Mouse (Mus musculus) neural tube, embryonic 11.5 days (tissue): ENCODE data around the gene Zfp651. TPM values are rescaled to one million over a fixed set of nuclear protein-coding genes. Genes with fewer than 3 reads are reported as not detected.

ENCODE experiments used
- ATAC-seq: fragments of 200-750 bp; cut with Nextera tagmentation; 2 replicates; pipeline ENCODE4 v1.8.0; 2017; ENCODE audit warnings: moderate number of reproducible peaks, mild to moderate bottlenecking, moderate TSS enrichment, moderate library complexity; ENCODE audit not compliant: insufficient read depth, low FRiP score, low TSS enrichment
- DNase-seq: peaks from one replicate; pipeline ENCODE4 v3.0.0-alpha.2; 2015; ENCODE audit warnings: low spot score
- H3K27ac ChIP-seq: fragments of 300-500 bp; sonication (generic); 2 replicates; pipeline ENCODE4 v1.5.1; 2014; ENCODE audit warnings: low read depth, mild to moderate bottlenecking, low read length
- H3K27me3 ChIP-seq: fragments of 300-500 bp; sonication (generic); 2 replicates; pipeline ENCODE4 v1.6.1; 2014; ENCODE audit warnings: mild to moderate bottlenecking, low read length, mixed read lengths; ENCODE audit not compliant: control insufficient read depth, insufficient read depth
- H3K36me3 ChIP-seq: fragments of 300-500 bp; sonication (generic); 2 replicates; pipeline ENCODE4 v1.6.1; 2014; ENCODE audit warnings: mild to moderate bottlenecking, low read length, moderate library complexity, mixed read lengths; ENCODE audit not compliant: control insufficient read depth, insufficient read depth
- H3K4me1 ChIP-seq: fragments of 300-500 bp; sonication (generic); 2 replicates; pipeline ENCODE4 v1.6.1; 2014; ENCODE audit warnings: low read length, mixed read lengths; ENCODE audit not compliant: control insufficient read depth, insufficient read depth
- H3K4me2 ChIP-seq: fragments of 300-500 bp; sonication (generic); 2 replicates; pipeline ENCODE4 v1.6.1; 2014; ENCODE audit warnings: low read depth, mild to moderate bottlenecking, moderate library complexity
- H3K4me3 ChIP-seq: fragments of 300-500 bp; sonication (generic); 2 replicates; pipeline ENCODE4 v1.5.1; 2014; ENCODE audit warnings: low read depth, low read length
- H3K9ac ChIP-seq: fragments of 300-500 bp; sonication (generic); 2 replicates; pipeline ENCODE4 v1.6.1; 2014; ENCODE audit warnings: mild to moderate bottlenecking, low read length
- H3K9me3 ChIP-seq: fragments of 300-500 bp; sonication (generic); 2 replicates; pipeline ENCODE4 v1.6.1; 2016; ENCODE audit warnings: low read length; ENCODE audit not compliant: control insufficient read depth
- WGBS: fragments of 180-500 bp; shearing (Covaris S2); extraction: QIAGEN DNeasy Blood & Tissue Kit; methylation state at CpG from one replicate; pipeline ENCODE4 v1.1.7; 2014; 5-methylcytosine and 5-hydroxymethylcytosine counted together
- polyA plus RNA-seq: library from polyadenylated mRNA; unstranded; fragments of >200 nt; fragmentation: Nextera tagmentation; extraction: Ambion mirVana; gene quantifications from 2 replicates; pipeline ENCODE4 v1.2.1, GENCODE M21; 2014

Zfp651 gene
- polyA plus RNA-seq: 6.7 and 7.0 TPM in 2 replicates

- ATAC-seq: peak; percentile 77
- WGBS: under 1% methylated on average over 64 of the region's 97 CpGs
Observed at GRCm38 (mm10) chr9:121759091-121760081, at the start of gene Zfp651. TSS of gene Zfp651 (plus strand) at chr9:121759330.

DNA sequence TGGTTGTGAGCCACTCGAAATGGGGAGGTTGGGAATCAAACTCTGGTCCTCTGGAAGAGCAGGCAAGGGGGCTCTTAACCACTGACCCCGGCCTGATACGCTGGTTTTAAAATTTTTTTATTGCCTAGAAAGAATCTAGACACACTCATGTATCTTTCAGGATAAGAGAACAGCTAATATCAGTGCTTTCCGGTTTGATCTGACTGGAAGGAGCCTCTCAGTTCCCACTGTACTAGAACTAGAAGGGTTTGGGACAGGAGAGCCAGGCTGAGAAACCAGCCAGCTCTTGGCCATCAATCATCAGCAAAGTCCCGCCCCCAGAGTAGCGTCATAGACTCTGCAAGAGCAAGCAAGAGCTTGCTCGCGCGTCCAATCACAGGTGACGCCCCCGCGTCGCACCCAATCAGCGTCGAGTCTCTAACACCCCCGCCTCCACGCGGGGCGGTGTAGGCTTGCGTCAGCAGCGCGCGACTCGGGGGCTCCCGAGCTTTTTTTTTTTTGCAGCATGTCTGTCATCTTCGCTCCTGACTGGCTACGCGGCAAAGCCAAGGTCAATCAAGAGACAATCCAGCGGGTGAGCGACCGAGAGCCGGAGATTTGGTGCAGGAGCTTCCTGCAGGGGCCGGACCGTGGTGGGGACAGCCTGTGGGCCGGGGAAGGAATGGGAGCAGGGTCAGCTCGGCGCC lies 49.1 kb upstream of the Zfp651 start, which contains the start of gene Ss18l2:
TSS of gene Ss18l2 (plus strand) at position 432 of the 686 bp plus-strand sequence.
- 5% methylated on average over 37 of the region's 37 CpGs for WGBS
- ATAC-seq: peak; percentile 96

More at GRCm38 (mm10) chr9:121759091-121760081, at the start of gene Zfp651:
- peak within 1 kb of the TSS; percentile 92 for H3K27ac ChIP-seq
- no peaks in the 10 kb centered on the region for H3K27me3 ChIP-seq
- H3K9me3 ChIP-seq: no peaks in the 10 kb centered on the region
- peak; percentile 89 for DNase-seq
- peak within 1 kb of the TSS; percentile 92 for H3K4me3 ChIP-seq
- H3K36me3 ChIP-seq: peaks cover 16% of the 10 kb centered on the region
- peak within 1 kb of the TSS; percentile 92 for H3K9ac ChIP-seq
- H3K4me1 ChIP-seq: peaks cover 20% of the 10 kb centered on the region
- H3K4me2 ChIP-seq: peak within 1 kb of the TSS; percentile 99

GRCm38 (mm10) chr9:121710584-121710975 lies 48.5 kb upstream of the Zfp651 start:
- Histone ChIP-seq H3K36me3 (no peaks in the 10 kb centered on the region), H3K4me2 (peak overlapping the region; percentile 57), H3K4me1 (peaks cover 10% of the 10 kb centered on the region), H3K9ac (peak overlapping the region; percentile 77), H3K4me3 (peak overlapping the region; percentile 63), H3K27ac (peak overlapping the region; percentile 85), H3K9me3 (no peaks in the 10 kb centered on the region), H3K27me3 (no peaks in the 10 kb centered on the region)
- WGBS: under 1% methylated on average over 18 of the region's 18 CpGs
- no peak for DNase-seq
- peak; percentile 28; the same call in 1 of the 2 replicates for ATAC-seq

More for the DNA sequence above, 49.1 kb upstream of the Zfp651 start, which contains the start of gene Ss18l2:
- H3K9me3 ChIP-seq: no peaks in the 10 kb centered on the region
- H3K27me3 ChIP-seq: no peaks in the 10 kb centered on the region
- peaks cover 15% of the 10 kb centered on the region for H3K4me1 ChIP-seq
- peak; percentile 100 for DNase-seq
- H3K4me3 ChIP-seq: peak within 1 kb of the TSS; percentile 63
- no peaks in the 10 kb centered on the region for H3K36me3 ChIP-seq
- H3K27ac ChIP-seq: peak within 1 kb of the TSS; percentile 85
- H3K4me2 ChIP-seq: peak within 1 kb of the TSS; percentile 57
- peak within 1 kb of the TSS; percentile 77 for H3K9ac ChIP-seq

DNA sequence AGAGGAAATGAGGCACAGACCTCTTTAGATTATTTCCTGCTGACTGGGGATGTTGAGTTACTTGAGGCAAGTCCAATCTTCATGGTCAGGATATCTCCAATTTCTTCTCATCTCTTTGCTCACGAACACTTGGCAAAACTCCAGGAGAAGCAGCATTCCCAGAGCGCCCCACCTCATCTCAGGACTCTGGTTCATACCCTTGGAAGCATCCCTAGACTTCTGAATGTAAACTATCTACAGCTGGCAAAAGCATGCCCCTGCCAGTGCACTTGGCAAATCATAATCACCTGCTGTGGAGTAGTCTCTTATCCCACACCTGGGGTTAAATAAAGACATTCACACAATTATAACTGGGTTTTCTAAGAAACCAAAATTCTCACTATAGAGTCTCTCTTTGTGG lies 42.1 kb upstream of the Zfp651 start:
- Histone ChIP-seq H3K9ac (no peak overlapping the region), H3K27me3 (no peaks in the 10 kb centered on the region), H3K9me3 (no peaks in the 10 kb centered on the region), H3K4me3 (no peak overlapping the region), H3K36me3 (no peaks in the 10 kb centered on the region), H3K4me2 (no peak overlapping the region), H3K27ac (no peak overlapping the region), H3K4me1 (peaks cover 4% of the 10 kb centered on the region; the same call in 1 of the 2 replicates)
- WGBS: 88% methylated on average over 2 of the region's 2 CpGs
- ATAC-seq (no peak), DNase-seq (no peak)

DNA sequence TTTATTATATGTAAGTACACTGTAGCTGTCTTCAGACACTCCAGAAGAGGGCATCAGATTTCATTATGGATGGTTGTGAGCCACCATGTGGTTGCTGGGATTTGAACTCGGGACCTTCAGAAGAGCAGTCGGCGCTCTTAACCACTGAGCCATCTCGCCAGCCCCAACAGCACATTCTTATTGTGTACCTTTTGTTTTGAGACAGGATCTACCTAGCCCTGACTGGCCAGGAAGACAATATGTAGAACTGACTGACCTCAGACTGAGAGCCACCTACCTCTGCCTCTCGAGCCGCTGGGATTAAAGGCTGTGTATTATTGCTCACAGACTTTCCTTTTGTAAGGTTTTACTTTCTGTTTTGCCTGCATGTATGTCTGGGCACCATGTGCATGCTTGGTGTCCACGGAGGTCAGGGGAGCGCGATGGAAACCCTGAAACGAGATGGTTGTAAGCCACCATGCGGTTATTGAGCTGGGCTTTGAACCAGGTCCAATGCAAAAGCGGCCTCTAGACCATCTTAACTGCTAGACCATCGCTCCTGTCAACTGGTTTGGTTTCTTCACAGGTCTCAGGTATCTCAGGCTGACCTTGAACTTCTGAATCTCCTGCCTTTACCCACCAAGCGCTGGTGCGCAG lies 40.9 kb upstream of the Zfp651 start:
- Histone ChIP-seq H3K4me1 (peaks cover 4% of the 10 kb centered on the region; the same call in 1 of the 2 replicates), H3K9me3 (no peaks in the 10 kb centered on the region), H3K27ac (peak overlapping the region; percentile 96), H3K4me3 (peak overlapping the region; percentile 97), H3K4me2 (peak overlapping the region; percentile 58), H3K9ac (peak overlapping the region; percentile 96), H3K36me3 (no peaks in the 10 kb centered on the region), H3K27me3 (no peaks in the 10 kb centered on the region)
- 70% methylated on average over 15 of the region's 15 CpGs for WGBS
- DNase-seq (no peak), ATAC-seq (peak; percentile 2; the same call in 1 of the 2 replicates)

DNA sequence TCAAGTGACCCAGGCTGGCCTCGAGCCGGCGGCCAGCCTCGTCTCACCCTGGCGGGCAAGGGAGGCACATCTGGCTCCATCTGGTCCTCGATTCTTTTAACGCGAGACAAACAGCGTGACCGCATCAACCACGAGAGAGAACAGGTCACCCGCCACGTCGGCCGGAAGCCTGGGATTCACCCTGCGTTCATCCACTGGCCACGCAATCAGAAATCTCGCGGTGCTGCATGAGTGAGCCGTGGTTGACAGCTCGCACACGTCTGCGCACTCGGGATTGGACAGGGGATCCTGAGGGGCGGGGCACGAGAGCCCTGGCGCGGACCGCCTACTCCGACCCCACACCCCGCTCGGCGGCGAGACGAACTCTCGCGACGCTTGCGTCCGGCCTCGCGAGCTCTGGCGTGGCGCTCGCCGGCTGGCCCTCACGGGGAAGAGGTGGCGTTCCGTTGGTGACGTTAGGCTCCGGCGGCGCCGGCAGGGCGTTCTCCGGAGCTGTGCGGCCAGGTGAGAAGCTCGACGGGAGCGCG lies 40.3 kb upstream of the Zfp651 start, which contains the start of gene Nktr:
TSS of gene Nktr (plus strand) at position 378 of the 527 bp plus-strand sequence.
- DNase-seq (peak; percentile 99), ATAC-seq (peak; percentile 99)
- peaks cover 4% of the 10 kb centered on the region; the same call in 1 of the 2 replicates for H3K4me1 ChIP-seq
- peak within 1 kb of the TSS; percentile 96 for H3K9ac ChIP-seq
- H3K27me3 ChIP-seq: no peaks in the 10 kb centered on the region
- H3K4me3 ChIP-seq: peak within 1 kb of the TSS; percentile 97
- no peaks in the 10 kb centered on the region for H3K36me3 ChIP-seq
- H3K9me3 ChIP-seq: no peaks in the 10 kb centered on the region
- under 1% methylated on average over 56 of the region's 61 CpGs for WGBS
- H3K27ac ChIP-seq: peak within 1 kb of the TSS; percentile 96
- H3K4me2 ChIP-seq: peak within 1 kb of the TSS; percentile 61

GRCm38 (mm10) chr9:121719347-121720331 lies 39.5 kb upstream of the Zfp651 start:
- Histone ChIP-seq H3K27me3 (no peaks in the 10 kb centered on the region), H3K27ac (peak overlapping the region; percentile 96), H3K4me2 (peak overlapping the region; percentile 61), H3K4me1 (peaks cover 4% of the 10 kb centered on the region; the same call in 1 of the 2 replicates), H3K36me3 (no peaks in the 10 kb centered on the region), H3K4me3 (peak overlapping the region; percentile 97), H3K9ac (peak overlapping the region; percentile 96), H3K9me3 (no peaks in the 10 kb centered on the region)
- peak; percentile 60 for ATAC-seq
- peak; percentile 54 for DNase-seq
- under 1% methylated on average over 71 of the region's 87 CpGs for WGBS
